Mouse (Mus musculus) heart, postnatal 14 days (tissue): Measurements from ENCODE around the gene Defb6. TPM values are rescaled to one million over a fixed set of nuclear protein-coding genes. Genes with fewer than 3 reads are reported as not detected.

Experiments used
- DNase-seq, 2 experiments: peaks; one replicate each; pipeline ENCODE4 v3.0.0; 2021 to 2022
- intact Hi-C: fragments of 180-260 bp; cut with DNase I; formaldehyde crosslinking; loops from one replicate; pipeline ENCODE4 v1.15.1; 2025
- long read RNA-seq, 2 experiments: library from polyadenylated mRNA; stranded (forward); transcript quantifications; one replicate each; pipeline ENCODE4 v2.0.0; 2021
- total RNA-seq, 2 experiments: library from RNA; stranded (reverse); gene quantifications; 2 replicates each; pipeline ENCODE4 v1.2.3; 2021

The Defb6 gene
- under 1 TPM in 1 of 2 experiments, not detected in 1; 0.90 TPM for total RNA-seq
- long read RNA-seq, experiment 1: 0 reads
- long read RNA-seq, experiment 2: 0 reads

DNA sequence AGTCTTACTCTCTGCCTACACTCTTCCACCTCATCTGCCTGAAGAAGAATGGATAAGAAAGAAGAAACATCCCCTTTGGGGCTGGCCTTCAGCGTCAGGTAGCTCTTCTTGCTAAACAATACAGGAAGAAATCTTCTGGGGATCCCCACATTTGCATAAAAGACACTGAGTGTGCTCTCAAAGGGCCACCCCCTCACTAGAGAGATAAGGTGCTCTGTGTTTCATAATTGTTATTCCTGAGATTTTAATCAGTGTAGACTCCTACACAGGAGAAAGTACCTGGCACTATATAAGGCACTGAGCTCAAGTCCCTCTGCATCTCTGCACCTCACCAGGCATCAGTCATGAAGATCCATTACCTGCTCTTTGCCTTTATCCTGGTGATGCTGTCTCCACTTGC lies at the start of gene Defb6:
TSS of gene Defb6 (plus strand) at position 318 of the 400 bp plus-strand sequence.
- no peak for DNase-seq
- intact Hi-C loops: no loop called here

DNA sequence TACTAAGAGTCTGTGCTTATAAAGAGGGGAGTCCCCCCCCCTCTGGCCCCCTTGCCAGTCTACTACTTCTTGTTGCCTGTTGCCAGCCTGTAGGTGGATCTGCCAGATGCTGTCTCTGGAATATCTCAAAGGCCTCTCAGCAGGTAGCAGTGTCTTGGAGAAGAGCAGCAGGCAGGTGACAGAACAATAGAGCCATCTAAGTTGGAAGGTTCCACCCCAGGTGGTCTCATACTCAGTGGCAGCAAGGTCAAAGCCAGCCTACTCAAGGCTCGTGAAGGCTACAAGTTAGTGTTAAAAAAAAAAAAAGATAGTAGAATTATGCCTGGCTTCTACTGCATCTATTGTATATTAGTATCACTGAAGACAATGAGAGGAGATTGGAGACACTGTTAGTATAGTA lies 12.8 kb downstream of the Defb6 start:
- intact Hi-C loops: no loop called here
- no peak for DNase-seq

- intact Hi-C loops: no loop called here
- DNase-seq: no peak
Measured at GRCm38 (mm10) chr8:19239616-19240015, 14.3 kb downstream of the Defb6 start, which contains the start of gene Defb46. TSS of gene Defb46 (plus strand) at chr8:19239916.

DNA sequence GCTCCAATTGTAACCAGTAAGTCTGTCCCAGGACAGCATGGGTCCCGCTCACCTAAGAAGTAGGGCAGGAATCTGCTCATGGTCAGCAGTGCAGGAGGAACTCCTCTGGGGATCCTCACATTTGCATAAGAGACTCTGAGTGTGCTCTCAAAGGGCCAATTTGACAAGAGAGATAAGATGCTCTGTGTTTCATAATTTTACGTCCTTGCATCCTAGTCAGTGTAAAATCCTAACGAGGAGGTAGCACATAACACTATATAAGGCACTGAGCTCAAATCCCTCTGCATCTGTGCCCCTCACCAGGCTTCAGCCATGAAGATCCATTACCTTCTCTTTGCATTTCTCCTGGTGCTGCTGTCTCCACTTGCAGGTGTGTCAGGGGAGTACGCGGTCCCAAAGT lies 22.0 kb downstream of the Defb6 start, which contains the start of gene Defb5:
TSS of gene Defb5 (plus strand) at position 301 of the 400 bp plus-strand sequence.
- no peak for DNase-seq
- intact Hi-C loops: no loop called here

DNA sequence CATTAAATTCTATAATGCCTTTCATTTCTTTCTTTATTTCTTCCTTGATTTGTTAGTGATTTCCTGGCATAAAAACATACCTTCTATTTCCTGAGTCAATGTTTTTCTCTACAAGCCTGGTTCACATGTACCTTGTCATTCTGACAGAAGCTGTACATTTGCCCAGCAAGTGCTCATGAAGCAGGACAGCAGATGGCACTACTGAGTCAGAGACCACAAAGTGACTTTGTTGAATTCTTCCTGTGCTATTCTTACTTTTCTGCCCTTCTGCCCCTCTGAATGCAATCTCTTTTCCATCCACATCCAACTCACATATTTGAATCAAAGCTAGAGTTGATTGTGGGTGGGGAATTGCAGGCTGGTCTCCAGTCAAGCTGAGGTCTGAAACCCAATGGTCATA lies 32.9 kb downstream of the Defb6 start:
- intact Hi-C loops: no loop called here
- DNase-seq: no peak

GRCm38 (mm10) chr8:19259667-19260066 lies 34.4 kb downstream of the Defb6 start:
- intact Hi-C loops: no loop called here

More at GRCm38 (mm10) chr8:19259667-19260066, 34.4 kb downstream of the Defb6 start:
- no peak for DNase-seq

Other genes with a start within 250 kb of the Defb6 start
- not detected for gene Defb40, start 247.2 kb upstream of the Defb6 start, total RNA-seq
- gene Defb37, start 234.4 kb upstream of the Defb6 start, total RNA-seq: not detected
- gene Defb38, start 198.9 kb upstream of the Defb6 start, total RNA-seq: not detected
- not detected for gene Defb39, start 160.7 kb upstream of the Defb6 start, total RNA-seq
- not detected for gene Defb12, start 110.6 kb upstream of the Defb6 start, total RNA-seq
- not detected for gene Defb34, start 101.7 kb upstream of the Defb6 start, total RNA-seq
- gene Gm45826, start 84.7 kb upstream of the Defb6 start, total RNA-seq: not detected
- not detected for gene Defb14, start 31.1 kb upstream of the Defb6 start, total RNA-seq
- gene Defb4, start 26.8 kb upstream of the Defb6 start, total RNA-seq: not detected
- not detected for gene Defb46, start 14.4 kb downstream of the Defb6 start, total RNA-seq
- not detected for gene Defb5, start 22.1 kb downstream of the Defb6 start, total RNA-seq
- not detected for gene Defb3, start 67.9 kb downstream of the Defb6 start, total RNA-seq
- not detected for gene Defb8, start 222.1 kb downstream of the Defb6 start, total RNA-seq